Mouse (Mus musculus) CH12.LX (cell line): ENCODE data around the gene Bcr. TPM values are rescaled to one million over a fixed set of nuclear protein-coding genes. Genes with fewer than 3 reads are reported as not detected.

Experiments
- DNase-seq: peaks from one replicate; pipeline ENCODE4 v3.0.0-alpha.2; 2013; ENCODE audit errors: extremely low read depth
- H3K27ac ChIP-seq: 2 replicates; pipeline ENCODE4 v1.5.1; 2012; ENCODE audit warnings: low read depth, mild to moderate bottlenecking, control low read depth, moderate library complexity; ENCODE audit not compliant: insufficient read depth
- H3K27me3 ChIP-seq: replicated peaks from 2 replicates; pipeline ENCODE3; 2012; ENCODE audit warnings: inconsistent platforms
- H3K36me3 ChIP-seq, 2 experiments: replicated peaks in 1 of 2; 2 replicates each; pipeline versions ENCODE3 to v1.6.1; 2012; ENCODE audit warnings: inconsistent platforms in 1 of 2, low read length in 1 of 2, mild to moderate bottlenecking in 1 of 2, mixed read lengths in 1 of 2, moderate library complexity in 1 of 2; ENCODE audit not compliant: control insufficient read depth in 1 of 2, insufficient read depth in 1 of 2
- H3K4me1 ChIP-seq, 2 experiments: 2 replicates each; pipeline ENCODE4 v1.6.1; 2012; ENCODE audit warnings: inconsistent platforms in 1 of 2, moderate library complexity in 1 of 2; ENCODE audit not compliant: insufficient read depth in 2 of 2, control insufficient read depth in 1 of 2
- H3K4me2 ChIP-seq: 2 replicates; pipeline ENCODE4 v1.6.1; 2012; ENCODE audit warnings: low read depth, mild to moderate bottlenecking, control low read depth; ENCODE audit not compliant: poor library complexity, insufficient read depth, severe bottlenecking
- H3K4me3 ChIP-seq, 3 experiments: fragments of 150-350 bp in 1 of 3; sonication (generic) in 1 of 3; replicated peaks in 1 of 3; 2 replicates each; pipeline versions ENCODE3 to v1.5.1; 2011 to 2012; ENCODE audit warnings: low read depth in 2 of 3, low read length in 2 of 3, mild to moderate bottlenecking in 2 of 3, moderate library complexity in 2 of 3, control low read depth in 1 of 3, improper control_type of control experiment in 1 of 3, inconsistent platforms in 1 of 3, mixed read lengths in 1 of 3; ENCODE audit not compliant: poor library complexity in 1 of 3
- H3K79me2 ChIP-seq: replicated peaks from 2 replicates; pipeline ENCODE4 v1.6.1; 2012; ENCODE audit warnings: mild to moderate bottlenecking, moderate library complexity; ENCODE audit not compliant: control insufficient read depth, poor library complexity, insufficient read depth, severe bottlenecking; ENCODE audit errors: extremely low read depth
- H3K9ac ChIP-seq: 2 replicates; pipeline ENCODE4 v1.6.1; 2012; ENCODE audit warnings: low read depth, mild to moderate bottlenecking, control low read depth, moderate library complexity; ENCODE audit not compliant: insufficient read depth
- H3K9me3 ChIP-seq: replicated peaks from 2 replicates; pipeline ENCODE3; 2012; ENCODE audit warnings: low read length, inconsistent platforms, mixed read lengths
- CTCF ChIP-seq, 2 experiments: IDR thresholded peaks in 1 of 2; conservative IDR thresholded peaks in 1 of 2; 2 replicates each; pipeline ENCODE4 v1.5.1; 2011 to 2012; ENCODE audit warnings: low read depth in 2 of 2, low read length in 2 of 2, improper control_type of control experiment in 1 of 2, inconsistent platforms in 1 of 2, mild to moderate bottlenecking in 1 of 2, moderate library complexity in 1 of 2
- EP300 ChIP-seq: IDR thresholded peaks from 2 replicates; pipeline ENCODE4 v1.6.1; 2011; ENCODE audit warnings: low read length, improper control_type of control experiment
- HCFC1 ChIP-seq: IDR thresholded peaks from 2 replicates; pipeline ENCODE4 v1.6.1; 2012; ENCODE audit warnings: low read depth, mild to moderate bottlenecking, inconsistent platforms, low read length, improper control_type of control experiment
- IRF4 ChIP-seq: IDR thresholded peaks from 2 replicates; pipeline ENCODE4 v1.6.1; 2014; ENCODE audit warnings: low read depth, mild to moderate bottlenecking, inconsistent platforms, low read length, improper control_type of control experiment
- JUN ChIP-seq: IDR thresholded peaks from 2 replicates; pipeline ENCODE4 v1.6.1; 2011; ENCODE audit warnings: low read depth, mild to moderate bottlenecking, low read length, improper control_type of control experiment, moderate library complexity; ENCODE audit not compliant: insufficient read depth
- JUND ChIP-seq: conservative IDR thresholded peaks from 2 replicates; pipeline ENCODE4 v1.6.1; 2011; ENCODE audit warnings: low read depth, low read length, improper control_type of control experiment
- MAFK ChIP-seq: IDR thresholded peaks from 2 replicates; pipeline ENCODE4 v1.6.1; 2011; ENCODE audit warnings: low read length, improper control_type of control experiment; ENCODE audit not compliant: insufficient replicate concordance
- MAZ ChIP-seq: IDR thresholded peaks from 2 replicates; pipeline ENCODE4 v1.6.1; 2012; ENCODE audit warnings: low read depth, mild to moderate bottlenecking, inconsistent platforms, low read length, improper control_type of control experiment, moderate library complexity
- MYC ChIP-seq: IDR thresholded peaks from 2 replicates; pipeline ENCODE4 v1.6.1; 2011; ENCODE audit warnings: low read depth, mild to moderate bottlenecking, improper control_type of control experiment, low read length
- NRF1 ChIP-seq: IDR thresholded peaks from 2 replicates; pipeline ENCODE4 v1.6.1; 2014; ENCODE audit warnings: low read depth, mild to moderate bottlenecking, inconsistent platforms, low read length, improper control_type of control experiment, moderate library complexity
- POLR2AphosphoS2 ChIP-seq: IDR thresholded peaks from 2 replicates; pipeline ENCODE4 v1.6.1; 2011; ENCODE audit warnings: low read depth, low read length, improper control_type of control experiment
- RAD21 ChIP-seq: IDR thresholded peaks from 2 replicates; pipeline ENCODE4 v1.6.1; 2011; ENCODE audit warnings: low read depth, mild to moderate bottlenecking, low read length, improper control_type of control experiment, moderate library complexity
- SMC3 ChIP-seq: IDR thresholded peaks from 2 replicates; pipeline ENCODE4 v1.6.1; 2011; ENCODE audit warnings: low read depth, low read length, improper control_type of control experiment
- TCF12 ChIP-seq: IDR thresholded peaks from 2 replicates; pipeline ENCODE4 v1.6.1; 2014; ENCODE audit warnings: low read depth, mild to moderate bottlenecking, inconsistent platforms, low read length, improper control_type of control experiment
- USF1 ChIP-seq: IDR thresholded peaks from 2 replicates; pipeline ENCODE4 v1.6.1; 2014; ENCODE audit warnings: low read depth, mild to moderate bottlenecking, inconsistent platforms, low read length, improper control_type of control experiment
- USF2 ChIP-seq: conservative IDR thresholded peaks from 2 replicates; pipeline ENCODE4 v1.6.1; 2011; ENCODE audit warnings: low read depth, low read length, improper control_type of control experiment
- ZC3H11A ChIP-seq: IDR thresholded peaks from 2 replicates; pipeline ENCODE4 v1.6.1; 2012; ENCODE audit warnings: low read depth, mild to moderate bottlenecking, inconsistent platforms, low read length, improper control_type of control experiment
- ZKSCAN1 ChIP-seq: IDR thresholded peaks from 2 replicates; pipeline ENCODE4 v1.6.1; 2012; ENCODE audit warnings: low read depth, inconsistent platforms, low read length, improper control_type of control experiment, borderline replicate concordance
- ZNF384 ChIP-seq: IDR thresholded peaks from 2 replicates; pipeline ENCODE4 v1.6.1; 2012; ENCODE audit warnings: low read depth, low read length, improper control_type of control experiment, inconsistent platforms
- dilution Hi-C: fragments of 300-500 bp; cut with MboI; formaldehyde crosslinking; loops from 2 replicates; pipeline ENCODE4 v1.14.3; 2020; ENCODE audit warnings: low sequenced_read_pairs; ENCODE audit not compliant: extremely low pct_unique_long_range_greater_than_20kb, extremely low pct_ligation_motif_present
- in situ Hi-C: fragments of 300-500 bp; cut with MboI; formaldehyde crosslinking; loops from 3 replicates; pipeline ENCODE4 v1.14.3; 2019; ENCODE audit warnings: low sequenced_read_pairs, low pct_ligation_motif_present, low pct_unique_long_range_greater_than_20kb, mixed read lengths
- polyA plus RNA-seq: library from polyadenylated mRNA; unstranded; fragments of >175 nt; gene quantifications from 2 replicates; pipeline ENCODE4 v1.2.1, GENCODE M21; 2012; ENCODE audit warnings: low read depth; ENCODE audit not compliant: insufficient read length
- total RNA-seq, 2 experiments: library from RNA; depleted of rRNA; stranded (reverse); fragments of 300-350 nt in 1 of 2; fragments of >200 nt in 1 of 2; gene quantifications; 2 replicates each; pipeline ENCODE4 v1.2.3; 2012 to 2014

Bcr gene
- total and polyA plus RNA-seq, 3 experiments = 4.0 to 22.1 (median 20.0) TPM

DNA sequence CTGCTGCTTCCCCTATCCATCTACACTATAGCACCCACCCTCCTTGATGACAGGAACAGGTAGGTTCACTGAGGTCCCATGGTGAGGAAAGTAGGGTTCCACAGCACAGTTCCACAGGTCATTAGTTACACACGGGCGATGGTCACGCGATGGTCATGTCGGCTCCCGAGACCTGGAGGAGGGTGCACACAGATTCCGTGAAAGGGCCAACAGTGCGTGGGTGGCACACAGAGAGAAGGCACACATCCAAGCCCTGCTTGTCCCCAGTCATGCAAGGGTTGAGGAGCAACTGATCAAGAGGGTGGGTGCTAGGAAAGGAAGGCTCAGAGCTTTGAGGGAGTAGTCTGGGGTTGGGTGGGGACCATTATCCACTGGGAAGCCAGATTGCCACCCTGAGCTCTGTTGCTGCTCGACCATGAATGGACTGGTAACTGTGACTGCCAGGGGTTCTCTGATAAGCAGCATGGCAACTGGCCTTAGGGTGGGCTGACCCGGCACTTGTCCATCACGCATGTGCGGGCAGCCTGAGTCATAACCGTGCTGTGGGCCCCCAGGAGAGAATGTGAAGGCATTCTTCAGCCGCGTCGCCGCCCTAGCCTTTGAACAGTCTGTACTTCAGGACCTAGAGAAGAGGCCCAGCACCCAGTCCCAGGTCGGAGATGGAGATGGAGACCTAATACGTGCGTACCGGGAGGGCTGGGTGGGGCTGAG, 8.9 kb upstream of the Bcr start:
- DNase-seq = no peak
- in situ Hi-C loops = no loop called here
- no peaks in the 10 kb centered on the region for H3K79me2 ChIP-seq
- peaks cover 18 to 23% of the 10 kb centered on the region in 2 experiments for H3K4me1 ChIP-seq
- no peak overlapping the region for H3K27ac ChIP-seq
- H3K4me3 ChIP-seq = no peak overlapping the region
- TF ChIP-seq NRF1 (peak; percentile 51), EP300 (no peak)
- TF ChIP-seq, all 38 proteins: peak for 1
- no peaks in the 10 kb centered on the region for H3K9me3 ChIP-seq
- peaks cover 0 to 9% of the 10 kb centered on the region in 2 experiments for H3K36me3 ChIP-seq
- H3K9ac ChIP-seq = no peak overlapping the region
- no peaks in the 10 kb centered on the region for H3K27me3 ChIP-seq
- dilution Hi-C loops = no loop called here
- no peak overlapping the region for H3K4me2 ChIP-seq

DNA sequence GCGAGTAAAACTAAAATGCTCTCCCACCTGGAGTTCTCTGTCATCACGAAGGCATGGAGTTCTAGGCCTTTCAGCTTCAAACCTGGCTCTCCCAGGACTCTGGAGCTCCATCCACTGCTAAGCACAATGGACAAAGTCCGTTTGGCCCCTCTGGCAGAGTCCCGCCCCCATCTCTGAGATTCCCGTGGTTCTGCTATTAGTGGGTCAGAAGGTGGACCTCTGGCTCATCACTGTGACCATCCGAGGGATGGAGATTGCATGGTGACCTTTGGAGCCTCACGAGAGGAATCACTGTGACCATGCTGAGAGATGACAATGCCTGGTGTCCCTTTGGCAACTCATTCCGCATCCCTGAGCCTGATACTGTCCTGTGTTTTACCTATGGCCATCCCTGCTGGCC, 7.5 kb upstream of the Bcr start:
- dilution Hi-C loops = no loop called here
- peaks cover 18 to 36% of the 10 kb centered on the region in 2 experiments for H3K4me1 ChIP-seq
- no peak for TF ChIP-seq IRF4
- no peak for TF ChIP-seq RAD21
- no peak for TF ChIP-seq HCFC1
- TF ChIP-seq MYC = no peak
- TF ChIP-seq SMC3 = no peak
- no peak for TF ChIP-seq ZKSCAN1
- no peak for TF ChIP-seq MAFK
- TF ChIP-seq TCF12 = no peak
- TF ChIP-seq JUN = no peak
- no peak for TF ChIP-seq CTCF (conservative IDR thresholded peaks at IDR 0.05 in 1 of 2, IDR thresholded peaks at IDR 0.05 in 1 of 2; ENCODE audit: low read depth in 2 of 2, low read length in 2 of 2)
- TF ChIP-seq JUND = no peak
- TF ChIP-seq USF1 = no peak
- no peak for TF ChIP-seq ZNF384
- TF ChIP-seq ZC3H11A = no peak
- no peak for TF ChIP-seq USF2
- no peak for TF ChIP-seq POLR2AphosphoS2
- no peak for TF ChIP-seq MAZ

More for the DNA sequence above, 7.5 kb upstream of the Bcr start:
- Histone ChIP-seq H3K27ac (no peak overlapping the region), H3K27me3 (no peaks in the 10 kb centered on the region), H3K4me2 (no peak overlapping the region), H3K79me2 (no peaks in the 10 kb centered on the region), H3K9me3 (no peaks in the 10 kb centered on the region), H3K36me3 (peaks cover 0 to 9% of the 10 kb centered on the region in 2 experiments), H3K4me3 (no peak overlapping the region), H3K9ac (no peak overlapping the region)
- no peak for DNase-seq
- in situ Hi-C loops = no loop called here
